Mouse (Mus musculus): ENCODE measurements around the gene Adgrg3.

GRCm38 (mm10) chr8:95067582-95067981 is 50.1 kb downstream of the Adgrg3 start:
- TF ChIP-seq ZNF384 (IDR thresholded peaks at IDR 0.05; ENCODE audit: low read depth, low read length) (no peak), CHD2 (IDR thresholded peaks at IDR 0.05; ENCODE audit: low read depth, low read length) (no peak), ZC3H11A (IDR thresholded peaks at IDR 0.05; ENCODE audit: borderline replicate concordance, low read depth, low read length) (no peak), MAFK (IDR thresholded peaks at IDR 0.05; ENCODE audit: insufficient read depth, low read depth, low read length) (no peak), HCFC1 (IDR thresholded peaks at IDR 0.05; ENCODE audit: borderline replicate concordance, insufficient read depth, low read length) (no peak)
